Mouse (Mus musculus) cerebellum, adult 11-12 months (tissue): ENCODE data around the gene Olfr1197.

Experiments
- DNase-seq: peaks from one replicate; pipeline ENCODE4 v3.0.0; 2022

Gene Olfr1197

DNA sequence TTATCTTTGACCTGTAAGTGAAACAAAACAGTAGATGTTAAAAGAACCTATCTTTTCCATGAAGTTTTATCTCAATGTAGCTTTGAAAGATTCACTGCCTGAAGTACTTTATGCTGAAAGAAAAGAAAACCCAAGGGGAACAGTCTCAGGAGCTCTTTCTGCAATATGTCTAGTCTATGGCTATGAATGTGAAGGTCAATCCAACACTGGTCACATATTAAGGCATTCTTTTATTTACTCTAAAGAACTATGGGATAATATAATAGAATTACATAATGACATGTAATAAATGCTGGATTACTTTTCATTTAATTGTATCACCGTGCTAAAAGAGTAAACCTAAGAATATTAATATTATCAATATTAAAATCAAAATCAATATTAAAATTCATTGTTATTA lies at the start of gene Olfr1197:
Gene Olfr1197 (minus strand): TSS at position 101 of the 400 bp plus-strand sequence.
- no peak for DNase-seq

DNA sequence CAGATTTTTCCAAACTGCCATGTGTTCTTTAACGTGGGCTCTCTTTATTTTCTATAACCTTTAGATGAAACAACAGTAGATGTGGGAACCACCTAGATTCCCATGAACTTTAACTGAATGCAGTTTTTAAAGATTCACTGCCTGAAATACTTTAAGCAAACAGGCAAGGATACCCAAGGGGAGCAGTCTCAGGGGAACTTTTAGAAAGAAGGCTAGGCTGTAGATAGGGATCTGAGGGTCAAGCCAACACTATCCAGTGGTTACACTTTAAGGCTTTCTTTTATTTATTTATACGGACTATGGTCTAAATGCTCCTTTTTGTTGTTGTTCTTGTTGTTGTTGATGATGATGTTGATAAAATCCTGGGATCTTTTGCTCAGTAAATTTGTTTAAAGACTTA lies 38.2 kb upstream of the Olfr1197 start, which contains the start of gene Olfr1200:
Gene Olfr1200 (minus strand): TSS at position 101 of the 400 bp plus-strand sequence.
- no peak for DNase-seq

DNA sequence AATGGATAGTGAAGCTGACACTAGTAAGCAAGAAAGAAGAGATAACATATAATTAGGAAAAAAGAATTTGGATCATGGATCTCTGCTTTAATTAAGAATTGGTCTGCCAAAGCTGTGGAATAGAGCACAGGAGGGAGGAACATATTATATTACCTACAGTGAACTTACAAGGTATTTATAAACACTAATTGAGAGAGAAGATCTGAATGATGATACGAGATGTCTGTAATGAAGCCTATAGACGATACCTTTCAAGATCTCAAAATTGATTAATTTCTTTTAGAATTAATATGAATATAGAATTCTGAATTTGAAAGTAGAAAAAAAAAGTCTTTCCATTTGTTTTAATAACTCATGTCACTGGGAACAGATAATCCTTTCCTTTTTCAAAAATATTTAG lies 28.2 kb upstream of the Olfr1197 start, which contains the start of gene Olfr1199:
Gene Olfr1199 (minus strand): TSS at position 101 of the 400 bp plus-strand sequence.
- DNase-seq: no peak

DNA sequence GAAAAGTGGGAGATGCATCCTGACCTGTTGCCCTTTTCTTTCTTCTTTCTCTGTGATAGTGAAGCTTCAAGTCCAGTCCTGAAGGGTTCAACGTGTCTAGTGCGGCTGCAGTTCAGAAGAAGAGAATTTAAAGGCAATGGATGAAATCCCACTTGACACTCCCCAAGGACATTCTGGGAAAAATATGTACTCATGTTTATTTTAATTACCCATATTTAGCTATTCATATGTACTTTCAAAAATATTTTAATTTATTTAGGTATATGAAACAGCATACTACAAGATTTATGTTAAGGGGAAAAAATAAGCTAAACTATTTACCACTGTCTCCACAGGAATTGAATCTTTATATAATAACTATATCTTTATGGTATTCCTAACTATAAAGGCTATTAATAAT lies 19.1 kb upstream of the Olfr1197 start, which contains the start of gene Olfr1198:
Gene Olfr1198 (minus strand): TSS at position 101 of the 400 bp plus-strand sequence.
- DNase-seq: no peak

DNA sequence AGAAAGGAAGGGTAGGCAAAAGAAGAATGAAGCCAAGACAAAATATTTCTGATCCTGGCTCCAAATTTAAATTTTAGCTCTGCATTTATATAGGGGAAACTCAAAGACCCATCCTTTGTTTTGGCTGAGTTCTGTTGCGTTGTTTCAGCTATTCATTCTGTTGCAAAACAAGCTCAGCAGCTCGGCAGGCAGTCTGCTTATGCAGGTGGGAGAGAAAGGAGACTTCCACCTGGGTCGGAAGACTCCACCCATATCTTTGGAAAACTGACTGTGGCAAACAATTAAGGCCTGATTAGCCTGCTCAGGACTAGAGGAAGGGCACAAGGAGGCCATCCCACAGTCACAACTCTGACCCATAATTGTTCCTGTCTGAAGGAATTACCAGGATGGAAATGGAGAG lies 11.2 kb upstream of the Olfr1197 start:
- DNase-seq: no peak

DNA sequence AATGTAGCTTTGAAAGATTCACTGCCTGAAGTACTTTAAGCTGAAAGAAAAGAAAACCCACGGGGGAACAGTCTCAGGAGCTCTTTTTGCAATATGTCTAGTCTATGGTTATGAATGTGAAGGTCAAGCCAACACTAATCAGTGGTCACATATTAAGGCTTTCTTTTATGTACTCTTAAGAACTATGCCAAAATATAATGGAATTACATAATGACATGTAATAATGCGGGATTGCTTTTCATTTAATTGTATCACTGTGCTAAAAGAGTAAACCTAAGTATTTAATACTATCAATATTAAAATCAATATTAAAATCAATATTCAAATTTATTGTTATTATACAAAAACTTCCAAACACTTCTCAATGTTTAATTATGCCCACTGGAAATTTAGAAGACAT lies 27.7 kb downstream of the Olfr1197 start, which contains the start of gene Olfr1196:
Gene Olfr1196 (minus strand): TSS at position 101 of the 400 bp plus-strand sequence.
- DNase-seq: no peak

DNA sequence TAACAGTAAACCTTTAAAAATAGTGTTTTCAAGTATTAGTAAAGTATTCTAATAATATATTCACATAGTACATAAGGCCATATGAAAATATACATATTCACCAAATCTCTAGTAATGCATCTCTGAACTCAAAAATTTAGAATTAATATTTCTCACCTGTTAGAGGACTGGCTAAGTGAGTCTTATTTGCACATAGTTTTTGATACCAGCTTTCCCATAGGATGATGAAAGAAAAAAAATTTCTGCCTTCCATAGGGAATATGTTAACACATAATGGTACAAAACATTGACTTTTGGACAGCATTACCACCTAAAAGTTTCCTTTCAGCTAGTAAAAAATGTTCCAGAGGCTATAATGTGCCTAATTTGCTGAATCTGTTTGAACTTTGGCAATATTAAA lies 43.1 kb downstream of the Olfr1197 start, which contains the start of gene Olfr1195:
Gene Olfr1195 (minus strand): TSS at position 101 of the 400 bp plus-strand sequence.
- no peak for DNase-seq
